Mouse (Mus musculus) left cerebral cortex, adult 9 months (tissue): ENCODE measurements around the gene Arl15.
A peak's percentile ranks its signal among the peaks of the same experiment; 100 is the strongest.

Experiments used
- DNase-seq, 2 experiments: peaks; one replicate each; pipeline ENCODE4 v3.0.0; 2022; ENCODE audit warnings: low spot score in 2 of 2

Arl15 gene

GRCm38 (mm10) chr13:113869212-113870205 lies 75.2 kb downstream of the Arl15 start:
- peak in 1 of 2 experiments; percentile 55 for DNase-seq

DNA sequence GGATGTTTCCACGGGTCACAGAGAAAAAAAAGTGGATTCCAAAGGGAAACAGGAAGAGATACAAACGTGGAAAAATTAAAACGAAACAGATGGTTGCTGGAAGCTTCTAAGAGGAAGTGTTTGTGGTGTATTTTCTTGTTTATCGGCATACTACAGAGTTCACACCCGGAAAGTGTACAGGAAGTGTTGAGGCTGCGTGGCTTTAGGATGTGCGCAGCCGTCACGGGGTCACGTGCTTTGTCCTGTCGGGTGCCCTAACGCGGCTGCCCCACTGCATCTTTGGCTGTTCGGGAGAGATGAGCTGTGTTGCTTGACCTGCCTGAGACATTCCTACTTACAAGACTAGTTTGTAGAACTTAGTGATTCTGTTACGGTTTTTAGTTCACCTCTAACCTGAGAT lies 76.1 kb downstream of the Arl15 start:
- DNase-seq, result no peak

GRCm38 (mm10) chr13:113871853-113872252 lies 77.5 kb downstream of the Arl15 start:
- DNase-seq, result no peak

- DNase-seq, result no peak
Observed at GRCm38 (mm10) chr13:113875724-113876123, 81.4 kb downstream of the Arl15 start.

DNA sequence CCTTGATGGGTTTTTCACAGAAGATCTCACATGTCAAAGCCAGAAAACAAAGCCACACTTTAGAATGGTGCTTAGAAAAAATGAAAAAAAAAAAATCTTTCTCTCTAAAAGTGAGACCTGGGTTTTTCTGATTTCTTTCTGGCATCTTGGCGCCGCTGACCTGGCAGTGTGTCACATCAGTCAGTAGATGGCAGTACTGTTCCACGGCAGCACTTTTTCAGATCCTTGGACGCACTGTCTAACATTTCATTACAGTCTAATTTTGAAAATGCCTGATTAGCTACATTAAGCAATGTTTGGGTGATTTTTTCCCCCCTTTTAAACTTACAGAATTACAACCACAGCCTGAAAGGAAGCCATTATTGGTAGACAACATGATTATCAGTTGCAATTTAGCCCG lies 83.1 kb downstream of the Arl15 start:
- DNase-seq, result peak in 1 of 2 experiments; percentile 54

- no peak for DNase-seq
Observed at GRCm38 (mm10) chr13:113878571-113878970, 84.3 kb downstream of the Arl15 start.

DNA sequence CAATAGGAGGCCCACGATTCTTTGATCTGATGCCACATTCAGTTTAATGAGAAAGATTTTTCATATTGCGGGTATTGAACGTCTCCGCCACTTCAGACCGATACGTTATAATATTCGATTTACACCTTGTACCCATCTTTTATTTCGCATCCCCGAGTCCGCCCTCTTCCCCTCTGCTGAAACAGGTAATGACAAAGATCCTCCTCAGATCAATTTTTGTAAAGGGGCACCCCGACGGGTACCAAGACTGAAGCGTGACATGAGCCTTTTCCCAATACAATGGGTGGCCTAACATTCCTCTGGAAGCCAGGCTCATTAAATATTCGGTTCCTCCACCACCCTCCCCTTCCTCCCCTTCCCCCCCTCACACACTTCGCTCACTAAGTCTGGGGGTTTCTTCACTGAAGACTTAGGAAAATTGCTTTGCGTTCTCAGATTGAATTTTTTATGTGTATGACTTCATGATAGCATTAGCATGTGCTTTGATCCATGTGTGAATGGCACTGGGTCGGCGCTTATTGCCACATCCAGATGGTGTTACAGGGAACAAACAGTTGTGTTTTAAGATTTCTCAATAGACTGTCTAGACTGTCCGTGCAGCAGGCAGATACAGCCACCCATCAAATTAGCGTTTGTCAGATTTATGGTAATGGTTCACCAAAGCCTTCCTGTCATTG lies 85.5 kb downstream of the Arl15 start:
- no peak for DNase-seq

GRCm38 (mm10) chr13:113880564-113881171 lies 86.4 kb downstream of the Arl15 start:
- DNase-seq, result no peak

DNA sequence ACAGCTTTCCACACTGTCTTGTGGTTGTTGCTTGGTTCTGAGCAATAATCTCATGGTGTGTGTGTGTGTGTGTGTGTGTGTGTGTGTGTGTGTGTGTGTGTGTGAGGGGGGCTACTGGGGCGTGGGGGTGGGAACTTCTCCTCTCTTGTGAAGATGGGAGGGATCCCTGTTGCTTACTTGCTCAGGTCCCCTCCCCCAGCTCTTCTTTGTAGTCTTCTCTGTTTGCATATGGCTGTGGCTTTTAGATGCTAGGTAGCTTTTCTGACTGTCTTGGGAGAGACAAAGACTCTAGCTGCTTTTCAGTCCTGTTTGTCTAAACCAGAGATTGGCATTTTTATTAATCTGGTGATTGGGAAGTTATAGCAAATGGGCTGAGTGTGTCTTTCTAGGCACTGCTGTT lies 88.7 kb downstream of the Arl15 start:
- no peak for DNase-seq

- DNase-seq, result no peak
Observed at GRCm38 (mm10) chr13:113887090-113887489, 92.8 kb downstream of the Arl15 start.

- DNase-seq, result no peak
Observed at GRCm38 (mm10) chr13:113888126-113888525, 93.8 kb downstream of the Arl15 start.

- DNase-seq, result no peak
Observed at GRCm38 (mm10) chr13:113888704-113889103, 94.4 kb downstream of the Arl15 start.

GRCm38 (mm10) chr13:113889140-113890055 lies 95.1 kb downstream of the Arl15 start:
- no peak for DNase-seq

DNA sequence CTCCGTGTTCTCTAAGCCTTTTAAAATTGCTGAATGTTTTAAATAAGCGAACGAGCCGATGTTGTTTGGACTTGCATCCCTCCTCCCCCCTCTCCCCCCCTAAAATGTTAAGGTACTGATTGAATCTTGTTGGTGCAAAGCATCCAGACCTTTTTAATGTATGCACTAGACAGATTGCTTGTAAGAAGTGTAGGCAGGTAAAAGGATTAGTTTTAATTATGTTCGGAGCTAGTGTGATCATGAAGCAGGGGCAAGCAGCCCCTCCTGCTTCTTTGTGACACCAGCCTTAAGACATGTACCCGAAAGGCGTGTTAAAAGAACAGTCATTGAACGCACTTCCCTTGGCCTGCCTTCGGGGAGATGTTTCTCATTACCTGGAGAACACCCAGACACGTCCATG lies 102.4 kb downstream of the Arl15 start:
- no peak for DNase-seq

GRCm38 (mm10) chr13:113897498-113897897 lies 103.2 kb downstream of the Arl15 start:
- DNase-seq, result no peak

DNA sequence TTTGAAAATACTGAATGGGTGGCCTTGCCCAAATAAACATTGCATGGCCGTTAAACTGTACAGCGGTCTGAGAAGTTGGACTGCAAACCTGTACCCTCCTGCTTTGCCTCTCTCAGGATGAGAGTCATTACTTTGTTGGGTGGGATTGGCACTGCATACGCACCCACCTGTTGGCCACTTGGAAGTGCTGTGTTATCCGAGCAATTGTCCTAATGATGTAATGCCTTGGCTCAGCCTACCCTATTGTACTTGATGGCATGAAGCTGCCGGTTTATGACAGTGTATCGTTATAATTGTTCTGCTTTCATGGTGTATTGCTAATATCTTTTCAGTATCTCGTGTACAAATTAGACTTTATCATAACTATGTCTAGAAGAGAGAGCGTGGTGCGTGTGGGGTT lies 103.6 kb downstream of the Arl15 start:
- DNase-seq, result no peak

DNA sequence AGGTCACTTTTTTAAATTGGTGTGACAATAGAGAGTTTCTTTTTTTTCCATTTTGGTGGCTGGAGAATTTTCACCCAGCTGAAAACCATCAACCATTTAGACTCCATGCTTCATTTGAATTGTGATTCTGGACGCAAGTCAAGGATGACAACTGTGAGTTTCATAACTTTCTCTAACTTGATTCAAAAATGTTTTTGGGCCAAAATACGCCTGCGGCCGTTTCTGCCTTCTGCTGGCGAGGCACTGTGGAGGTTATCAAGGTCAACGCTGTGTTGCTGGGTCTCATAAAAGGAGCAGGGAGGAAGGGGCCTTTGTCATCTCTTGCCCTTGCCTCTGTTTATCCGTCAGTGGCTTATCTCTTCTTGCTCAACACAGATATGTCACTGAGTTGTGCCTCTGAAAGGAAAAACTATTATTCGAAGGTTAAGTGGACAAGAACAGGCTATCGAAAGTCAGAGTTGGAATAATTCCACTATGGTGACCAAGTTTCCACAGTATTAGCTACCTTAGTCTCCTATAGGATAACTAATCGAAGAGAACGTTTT lies 106.8 kb downstream of the Arl15 start:
- DNase-seq, result no peak

GRCm38 (mm10) chr13:113903255-113903654 lies 109.0 kb downstream of the Arl15 start:
- no peak for DNase-seq

DNA sequence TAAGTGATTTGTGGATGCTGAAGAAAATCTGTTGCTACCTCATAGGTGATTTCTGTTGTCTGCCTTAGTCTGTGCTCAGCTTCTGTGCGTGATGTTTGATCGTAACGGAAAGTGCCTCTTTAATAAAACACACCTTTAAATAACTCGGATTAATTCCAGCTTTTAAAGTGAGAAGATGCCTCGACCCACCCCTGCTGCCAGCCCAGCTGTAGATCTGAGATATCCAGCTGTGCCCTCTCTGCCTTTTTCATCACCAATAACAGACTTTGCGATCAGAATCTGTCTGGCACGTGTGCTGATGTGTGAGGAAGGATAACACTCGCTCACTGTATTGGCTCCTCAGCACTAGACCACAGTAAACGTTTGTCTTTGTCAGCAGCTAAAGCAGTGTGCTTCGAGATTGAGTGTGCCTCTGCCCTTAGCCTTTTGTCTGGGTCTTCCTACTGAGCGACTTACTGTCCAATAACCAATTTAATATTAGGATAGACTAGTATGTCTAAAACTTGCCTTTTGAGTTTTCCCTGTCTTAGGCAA lies 117.7 kb downstream of the Arl15 start:
- no peak for DNase-seq

DNA sequence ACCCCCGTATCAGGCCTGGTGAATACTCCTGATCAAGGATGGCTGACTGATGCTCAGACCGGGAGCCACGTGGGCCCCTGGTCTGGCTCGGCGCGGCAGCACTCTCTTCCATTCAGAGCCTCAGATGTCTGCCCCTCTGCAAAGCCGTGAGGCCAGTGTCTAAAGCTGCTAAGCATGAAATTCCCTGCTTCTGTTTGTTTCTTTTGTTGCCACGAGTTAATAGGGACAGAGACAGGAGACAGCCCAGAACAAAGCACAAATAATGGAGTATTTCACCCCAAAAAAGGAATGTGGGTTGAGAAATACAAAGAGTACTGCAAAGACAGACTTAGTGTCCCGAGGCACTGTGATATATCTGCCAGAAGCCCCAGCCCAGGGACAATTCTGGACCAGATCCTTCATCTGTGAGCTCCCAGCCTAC lies 120.3 kb downstream of the Arl15 start:
- no peak for DNase-seq

DNA sequence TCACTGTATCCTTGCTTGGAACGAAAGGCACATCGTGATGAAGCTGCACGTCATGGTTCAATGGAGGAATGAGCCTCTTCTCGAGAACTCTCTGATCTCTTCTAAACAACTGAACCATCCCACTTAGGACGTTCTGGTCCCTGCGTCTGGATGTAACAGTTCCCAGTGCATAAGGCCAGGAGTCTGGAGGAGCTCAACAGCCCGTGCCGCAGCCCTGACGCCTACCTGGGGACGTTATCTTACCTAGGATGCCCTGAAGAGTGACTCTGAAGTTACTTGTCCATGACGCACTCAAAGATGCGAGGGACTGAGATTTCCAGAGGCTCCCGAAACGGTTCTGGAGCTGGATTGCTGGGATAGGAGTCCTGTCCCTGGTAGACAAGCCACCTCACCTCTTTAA lies 121.4 kb downstream of the Arl15 start:
- DNase-seq, result no peak
